Mouse (Mus musculus): ENCODE measurements around the gene R3hdm1. TPM values are rescaled to one million over a fixed set of nuclear protein-coding genes. Genes with fewer than 3 reads are reported as not detected.
"Not testable (repeated sequence)": the region's sequence is repeated elsewhere in the genome, so short reads cannot be mapped to it uniquely, and the experiment has no call there.

The R3hdm1 gene
- polyA plus RNA-seq, 1 experiment from 2014 or later: 98.0 TPM

- no peaks in the 10 kb centered on the region for H3K27me3 ChIP-seq
- 97% methylated on average over 1 of the region's 1 CpGs for WGBS
- H3K9me3 ChIP-seq: no peaks in the 10 kb centered on the region
- peaks cover 6% of the 10 kb centered on the region; the same call in 1 of the 2 replicates for H3K36me3 ChIP-seq (replicated peaks)
- no peak for ATAC-seq (ENCODE audit: low FRiP score)
- no peak overlapping the region for H3K9ac ChIP-seq
- H3K4me3 ChIP-seq (replicated peaks): no peak overlapping the region
- peaks cover 7% of the 10 kb centered on the region for H3K4me1 ChIP-seq
- no peak overlapping the region for H3K4me2 ChIP-seq
- no peak overlapping the region for H3K27ac ChIP-seq
Observed at GRCm38 (mm10) chr1:128078646-128079045, 24.5 kb upstream of the R3hdm1 start.

DNA sequence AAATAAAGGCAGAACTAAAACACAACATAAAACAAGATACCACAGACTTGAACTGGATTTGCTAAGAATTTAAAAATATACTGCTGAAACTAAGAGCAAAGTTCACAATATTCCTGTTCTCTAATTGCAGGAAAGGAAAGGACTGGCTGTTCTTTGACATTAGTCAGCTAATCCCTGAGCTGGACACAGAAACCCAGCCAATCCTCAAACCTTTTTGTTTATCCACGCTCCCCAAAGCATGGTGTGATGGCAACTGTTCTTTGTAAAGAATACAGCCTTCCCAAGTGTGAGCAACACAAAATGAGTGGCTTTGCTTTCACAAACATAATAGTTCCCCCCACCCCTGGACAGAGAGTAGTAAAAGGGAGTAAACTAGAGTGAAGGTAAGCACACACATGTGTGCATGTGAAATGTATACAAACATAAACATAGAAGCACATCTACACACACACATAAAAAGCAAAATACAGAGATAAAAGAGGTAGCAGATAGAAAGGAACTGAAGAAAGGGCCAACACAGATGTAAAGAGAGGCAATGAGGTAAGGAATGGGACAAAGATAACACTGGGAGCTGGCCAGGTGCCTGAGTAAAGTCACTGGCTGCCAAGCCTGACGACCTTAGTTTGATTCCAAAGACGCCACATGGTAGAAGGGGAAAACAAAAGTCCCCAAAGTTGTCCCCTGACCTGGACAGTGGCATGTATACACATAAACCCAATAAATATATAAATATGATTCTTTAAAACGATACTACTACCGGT, 22.0 kb upstream of the R3hdm1 start:
- WGBS: 77% methylated on average over 5 of the region's 5 CpGs
- H3K4me1 ChIP-seq: peaks cover 7% of the 10 kb centered on the region
- no peak overlapping the region for H3K4me2 ChIP-seq
- no peak for ATAC-seq (ENCODE audit: low FRiP score)
- no peaks in the 10 kb centered on the region; the same call in 1 of the 2 replicates for H3K36me3 ChIP-seq (replicated peaks)
- no peaks in the 10 kb centered on the region for H3K9me3 ChIP-seq
- H3K27ac ChIP-seq: no peak overlapping the region
- H3K9ac ChIP-seq: no peak overlapping the region
- H3K27me3 ChIP-seq: no peaks in the 10 kb centered on the region
- no peak overlapping the region for H3K4me3 ChIP-seq (replicated peaks)

- H3K27ac ChIP-seq: no peak overlapping the region
- no peaks in the 10 kb centered on the region for H3K9me3 ChIP-seq
- 90% methylated on average over 7 of the region's 7 CpGs for WGBS
- H3K4me3 ChIP-seq (replicated peaks): no peak overlapping the region
- no peaks in the 10 kb centered on the region for H3K27me3 ChIP-seq
- H3K36me3 ChIP-seq (replicated peaks): no peaks in the 10 kb centered on the region; the same call in 1 of the 2 replicates
- no peak overlapping the region for H3K9ac ChIP-seq
- no peak for ATAC-seq (ENCODE audit: low FRiP score)
- H3K4me1 ChIP-seq: peaks cover 5% of the 10 kb centered on the region
- no peak overlapping the region for H3K4me2 ChIP-seq
Observed at GRCm38 (mm10) chr1:128081873-128082272, 21.2 kb upstream of the R3hdm1 start.

DNA sequence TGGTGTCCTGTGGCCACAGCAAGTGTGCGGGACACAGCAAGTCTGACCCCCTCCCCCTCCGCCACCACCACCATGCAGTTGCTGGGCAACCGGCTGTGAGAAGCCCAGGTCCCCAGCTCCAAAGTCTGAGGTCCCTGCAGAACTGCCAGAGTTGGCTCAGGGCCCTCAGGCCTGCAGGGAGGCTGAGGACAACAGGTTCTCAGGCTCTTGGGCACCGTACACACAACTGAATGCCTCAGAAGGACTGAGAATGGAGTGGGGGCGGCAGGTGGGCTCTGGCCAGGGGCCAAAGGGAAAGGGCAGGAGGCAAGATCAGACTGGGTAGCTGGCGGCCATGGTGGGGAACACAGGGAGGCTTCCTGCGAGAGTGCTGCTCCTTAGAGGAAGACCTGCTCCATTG, 20.3 kb upstream of the R3hdm1 start:
- no peak for ATAC-seq (ENCODE audit: low FRiP score)
- Histone ChIP-seq H3K4me1 (peaks cover 4% of the 10 kb centered on the region), H3K4me3 (replicated peaks) (no peak overlapping the region), H3K9me3 (no peaks in the 10 kb centered on the region), H3K27me3 (no peaks in the 10 kb centered on the region), H3K9ac (no peak overlapping the region), H3K36me3 (replicated peaks) (no peaks in the 10 kb centered on the region; the same call in 1 of the 2 replicates), H3K4me2 (no peak overlapping the region), H3K27ac (no peak overlapping the region)
- 81% methylated on average over 7 of the region's 7 CpGs for WGBS

DNA sequence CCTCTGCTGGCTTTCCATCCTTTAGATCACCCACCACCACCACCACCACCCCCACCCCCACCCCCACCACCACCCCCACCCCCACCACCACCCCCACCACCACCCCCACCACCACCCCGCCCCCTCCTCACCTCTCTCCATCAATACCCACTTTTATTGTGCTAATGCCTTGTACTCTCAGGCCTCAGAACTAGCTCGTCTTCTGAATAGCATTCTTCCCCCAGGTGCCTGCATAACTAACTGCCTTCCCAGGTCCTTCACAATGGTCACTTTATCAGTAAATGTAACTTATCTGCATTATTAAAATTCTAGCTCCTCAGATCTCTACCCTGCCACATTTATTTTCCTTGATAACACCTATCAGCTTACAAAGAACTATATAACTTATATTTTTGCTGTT, 8.4 kb upstream of the R3hdm1 start:
- no peak overlapping the region for H3K4me2 ChIP-seq
- H3K4me1 ChIP-seq: peaks cover 3% of the 10 kb centered on the region; the same call in 1 of the 2 replicates
- WGBS: 72% methylated on average over 2 of the region's 2 CpGs
- peaks cover 20% of the 10 kb centered on the region for H3K36me3 ChIP-seq (replicated peaks)
- no peaks in the 10 kb centered on the region for H3K27me3 ChIP-seq
- no peak for ATAC-seq (ENCODE audit: low FRiP score)
- no peak overlapping the region for H3K9ac ChIP-seq
- no peak overlapping the region for H3K27ac ChIP-seq
- H3K4me3 ChIP-seq (replicated peaks): no peak overlapping the region
- H3K9me3 ChIP-seq: no peaks in the 10 kb centered on the region

DNA sequence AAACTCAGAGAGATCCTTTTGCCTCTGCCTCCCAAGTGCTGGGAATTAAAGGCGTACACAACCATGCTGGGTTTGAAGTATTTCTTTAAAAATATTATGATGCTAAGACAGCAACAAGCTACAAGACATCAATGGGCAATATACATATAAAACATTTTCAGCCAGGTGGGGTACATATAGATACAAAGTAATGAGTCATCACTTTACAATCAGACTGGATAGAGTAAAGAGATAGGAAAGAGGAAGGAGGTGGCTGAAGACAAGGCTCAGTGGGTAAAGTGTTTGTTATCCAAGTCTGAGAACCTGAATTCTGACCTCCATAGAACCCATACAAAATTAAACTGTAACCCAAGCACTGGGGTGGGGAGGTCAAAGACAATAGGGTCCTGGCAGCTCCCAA, 4.8 kb upstream of the R3hdm1 start:
- H3K27ac ChIP-seq: no peak overlapping the region
- H3K4me3 ChIP-seq (replicated peaks): no peak overlapping the region
- H3K36me3 ChIP-seq (replicated peaks): no peaks in the 10 kb centered on the region
- no peaks in the 10 kb centered on the region for H3K27me3 ChIP-seq
- 92% methylated on average over 1 of the region's 1 CpGs for WGBS
- no peaks in the 10 kb centered on the region for H3K9me3 ChIP-seq
- no peak for ATAC-seq (ENCODE audit: low FRiP score)
- H3K4me2 ChIP-seq: no peak overlapping the region
- no peak overlapping the region for H3K9ac ChIP-seq
- H3K4me1 ChIP-seq: peaks cover 7% of the 10 kb centered on the region

DNA sequence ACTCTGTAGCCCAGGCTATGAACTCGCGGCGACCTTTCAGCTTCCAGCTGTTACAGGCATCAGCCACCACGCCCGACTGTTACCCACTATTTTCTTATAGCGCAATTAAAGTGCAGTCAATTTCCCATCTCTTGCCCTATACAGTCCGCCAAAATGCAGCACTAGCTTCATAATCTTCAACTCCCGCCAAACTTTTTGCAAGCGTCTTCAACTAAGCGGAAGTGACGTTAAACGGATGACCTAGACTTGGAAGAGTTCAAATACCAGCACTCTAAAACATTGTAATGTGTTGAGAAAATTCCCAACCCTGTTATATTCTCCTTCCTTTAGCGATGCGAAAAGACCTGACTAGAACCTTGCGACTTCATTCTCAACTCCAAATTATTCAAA, 855 bp upstream of the R3hdm1 start:
- ATAC-seq (ENCODE audit: low FRiP score): peak; percentile 28
- 0% methylated on average over 15 of the region's 15 CpGs for WGBS
- Histone ChIP-seq H3K36me3 (replicated peaks) (no peaks in the 10 kb centered on the region), H3K4me1 (peaks cover 12% of the 10 kb centered on the region), H3K4me3 (replicated peaks) (peak overlapping the region; percentile 91), H3K4me2 (peak overlapping the region; percentile 67), H3K9ac (peak overlapping the region; percentile 54), H3K27me3 (no peaks in the 10 kb centered on the region), H3K27ac (peak overlapping the region; percentile 89), H3K9me3 (no peaks in the 10 kb centered on the region)

DNA sequence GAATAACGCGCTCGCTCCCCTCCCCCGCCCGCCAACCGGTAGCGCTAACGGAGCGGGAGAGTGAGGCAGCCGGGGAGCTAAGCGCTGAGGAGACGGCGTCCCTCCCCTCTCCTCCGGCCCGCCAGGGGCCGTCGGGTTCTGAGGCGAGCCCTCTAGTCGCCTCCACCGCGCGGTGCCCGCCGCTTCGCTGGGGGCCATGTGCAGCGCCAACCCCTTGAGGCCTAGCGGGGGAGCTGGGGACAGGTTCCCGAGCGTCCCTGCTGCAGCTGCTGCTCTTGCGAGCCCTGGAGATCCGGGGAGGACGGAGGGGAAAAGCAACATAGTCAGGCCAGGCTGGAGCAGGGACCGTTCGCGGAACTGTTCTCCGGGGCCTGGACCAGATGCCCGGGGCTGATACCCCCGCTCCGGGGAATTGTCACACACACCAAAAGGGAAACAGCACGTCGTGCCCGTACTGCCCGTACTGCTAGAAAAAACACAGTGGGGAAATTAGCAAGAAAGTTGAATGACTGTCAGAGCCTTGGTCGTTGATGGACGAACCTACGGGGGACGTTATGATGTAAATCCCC, 503 bp downstream of the R3hdm1 start:
- H3K4me3 ChIP-seq (replicated peaks): peak overlapping the region; percentile 91
- H3K36me3 ChIP-seq (replicated peaks): no peaks in the 10 kb centered on the region
- peak overlapping the region; percentile 77 for H3K4me2 ChIP-seq
- WGBS: under 1% methylated on average over 45 of the region's 47 CpGs
- H3K27me3 ChIP-seq: no peaks in the 10 kb centered on the region
- H3K27ac ChIP-seq: peak overlapping the region; percentile 94
- ATAC-seq (ENCODE audit: low FRiP score): peak; percentile 67
- H3K9ac ChIP-seq: peak overlapping the region; percentile 87
- H3K9me3 ChIP-seq: no peaks in the 10 kb centered on the region
- peaks cover 12% of the 10 kb centered on the region for H3K4me1 ChIP-seq

DNA sequence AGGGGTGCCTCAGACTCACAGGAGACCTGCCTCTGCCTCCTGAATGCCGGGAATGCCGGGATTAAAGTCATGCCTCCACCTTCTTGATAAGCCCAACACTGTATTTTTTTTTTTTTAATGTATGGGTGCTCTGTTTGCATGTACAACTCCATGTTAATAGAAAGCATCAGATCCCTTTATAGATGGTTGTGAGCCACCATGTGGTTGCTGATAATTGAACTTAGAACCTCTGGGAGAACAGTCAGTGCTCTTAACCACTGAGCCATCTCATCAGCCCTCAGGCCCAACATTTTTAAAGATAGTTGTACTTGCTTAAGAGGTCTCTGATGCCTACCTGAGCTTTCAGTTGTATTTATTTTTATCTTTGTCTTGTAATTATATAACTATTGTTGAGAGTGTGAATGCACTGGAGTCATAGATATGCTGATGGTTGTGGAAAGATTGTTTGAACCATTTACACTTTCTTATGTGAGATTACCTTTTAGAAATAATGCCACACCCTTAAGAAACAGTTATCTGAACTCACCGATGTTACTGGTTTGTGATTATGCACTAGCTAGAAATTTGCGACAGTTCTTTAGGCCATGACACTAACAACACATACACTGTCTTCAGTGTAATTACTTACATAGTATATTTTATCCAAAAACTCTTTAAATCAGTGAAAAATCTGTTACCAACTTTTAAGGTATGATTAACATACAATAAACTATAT, 18.0 kb downstream of the R3hdm1 start:
- no peaks in the 10 kb centered on the region for H3K4me1 ChIP-seq
- H3K27ac ChIP-seq: no peak overlapping the region
- H3K9ac ChIP-seq: no peak overlapping the region
- H3K27me3 ChIP-seq: no peaks in the 10 kb centered on the region
- no peaks in the 10 kb centered on the region; the same call in 1 of the 2 replicates for H3K9me3 ChIP-seq
- no peak for ATAC-seq (ENCODE audit: low FRiP score)
- H3K4me3 ChIP-seq (replicated peaks): no peak overlapping the region
- 91% methylated on average over 4 of the region's 4 CpGs for WGBS
- H3K36me3 ChIP-seq (replicated peaks): no peaks in the 10 kb centered on the region
- H3K4me2 ChIP-seq: no peak overlapping the region

- not testable (repeated sequence) for H3K4me1 ChIP-seq; H3K4me3 ChIP-seq (replicated peaks); H3K9me3 ChIP-seq; H3K36me3 ChIP-seq (replicated peaks); H3K4me2 ChIP-seq; ATAC-seq (ENCODE audit: low FRiP score); H3K27me3 ChIP-seq; H3K9ac ChIP-seq; H3K27ac ChIP-seq
Observed at GRCm38 (mm10) chr1:128136222-128136621, 33.1 kb downstream of the R3hdm1 start.

DNA sequence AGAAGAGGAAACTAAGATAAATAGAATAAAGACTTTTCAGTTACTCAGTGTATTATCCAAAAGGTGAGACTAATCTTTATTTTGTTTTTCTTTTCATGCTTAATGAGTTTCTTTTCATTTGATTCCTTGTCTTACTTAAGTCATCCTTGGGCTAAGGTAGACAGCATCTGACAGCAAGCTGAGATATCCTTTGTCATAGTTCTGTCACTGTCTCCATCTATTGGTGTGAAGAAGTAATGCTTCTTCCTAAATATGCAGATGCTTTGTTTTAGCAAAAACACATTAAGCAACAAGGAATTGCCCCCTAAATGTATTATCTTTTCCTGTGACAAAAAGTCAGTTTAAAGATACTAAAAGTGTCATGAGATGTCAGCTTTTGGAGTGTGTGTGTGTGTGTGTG, 37.9 kb downstream of the R3hdm1 start:
- Histone ChIP-seq H3K4me1 (no peaks in the 10 kb centered on the region; the same call in 1 of the 2 replicates), H3K36me3 (replicated peaks) (no peaks in the 10 kb centered on the region), H3K27ac (no peak overlapping the region), H3K9ac (no peak overlapping the region), H3K27me3 (no peaks in the 10 kb centered on the region), H3K9me3 (no peaks in the 10 kb centered on the region), H3K4me3 (replicated peaks) (no peak overlapping the region), H3K4me2 (no peak overlapping the region)
- no peak for ATAC-seq (ENCODE audit: low FRiP score)

DNA sequence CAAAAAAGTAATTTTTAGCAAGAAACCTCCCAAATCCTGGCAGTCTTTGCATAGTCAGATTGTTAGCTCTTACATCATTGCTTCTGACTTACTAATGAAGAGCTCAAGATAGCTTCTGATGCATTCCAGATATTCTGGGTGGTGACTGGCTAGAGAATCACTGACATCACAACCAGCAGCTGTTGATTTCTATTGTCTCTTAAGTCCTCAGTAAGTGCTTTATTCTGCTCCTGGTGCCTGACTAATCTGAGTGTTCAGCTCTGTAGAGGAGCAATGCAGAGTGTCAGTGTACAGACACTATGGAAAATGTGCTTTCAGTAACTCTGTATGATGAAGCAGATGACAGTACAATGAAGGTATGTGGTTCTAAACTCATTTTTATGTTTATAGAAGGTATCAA, 38.6 kb downstream of the R3hdm1 start:
- no peak overlapping the region for H3K9ac ChIP-seq
- H3K27me3 ChIP-seq: no peaks in the 10 kb centered on the region
- no peak for ATAC-seq (ENCODE audit: low FRiP score)
- no peaks in the 10 kb centered on the region for H3K9me3 ChIP-seq
- H3K4me3 ChIP-seq (replicated peaks): no peak overlapping the region
- H3K27ac ChIP-seq: no peak overlapping the region
- H3K36me3 ChIP-seq (replicated peaks): no peaks in the 10 kb centered on the region
- no peak overlapping the region for H3K4me2 ChIP-seq
- H3K4me1 ChIP-seq: no peaks in the 10 kb centered on the region; the same call in 1 of the 2 replicates
